Mouse (Mus musculus) kidney, postnatal 0 days (tissue): ENCODE data around the gene Selplg. TPM values are rescaled to one million over a fixed set of nuclear protein-coding genes. Genes with fewer than 3 reads are reported as not detected.

Experiments used
- ATAC-seq: fragments of 200-750 bp; cut with Nextera tagmentation; replicated peaks from 2 replicates; pipeline ENCODE4 v1.8.0; 2017; ENCODE audit warnings: low read depth, moderate number of reproducible peaks, moderate TSS enrichment, moderate library complexity; ENCODE audit not compliant: low FRiP score
- DNase-seq: peaks from one replicate; pipeline ENCODE4 v3.0.0-alpha.2; 2016; ENCODE audit warnings: low spot score
- H3K27ac ChIP-seq: fragments of 300-500 bp; sonication (generic); 2 replicates; pipeline ENCODE4 v1.5.1; 2014; ENCODE audit warnings: mild to moderate bottlenecking
- H3K27me3 ChIP-seq: fragments of 300-500 bp; sonication (generic); 2 replicates; pipeline ENCODE4 v1.6.1; 2014; ENCODE audit warnings: low read length, mixed read lengths; ENCODE audit not compliant: insufficient read depth
- H3K36me3 ChIP-seq: fragments of 300-500 bp; sonication (generic); 2 replicates; pipeline ENCODE4 v1.6.1; 2014; ENCODE audit warnings: low read length, mixed read lengths; ENCODE audit not compliant: insufficient read depth
- H3K4me1 ChIP-seq: fragments of 300-500 bp; sonication (generic); replicated peaks from 2 replicates; pipeline ENCODE4 v1.6.1; 2014; ENCODE audit warnings: antibody characterized with exemption, low read length, mixed read lengths; ENCODE audit not compliant: insufficient read depth
- H3K4me2 ChIP-seq: fragments of 300-500 bp; sonication (generic); 2 replicates; pipeline ENCODE4 v1.6.1; 2014; ENCODE audit warnings: mild to moderate bottlenecking, low read length, moderate library complexity, mixed read lengths
- H3K4me3 ChIP-seq: fragments of 300-500 bp; sonication (generic); replicated peaks from 2 replicates; pipeline ENCODE4 v1.5.1; 2014; ENCODE audit warnings: low read depth, low read length
- H3K9ac ChIP-seq: fragments of 300-500 bp; sonication (generic); 2 replicates; pipeline ENCODE4 v1.6.1; 2014; ENCODE audit warnings: low read depth, low read length
- H3K9me3 ChIP-seq: fragments of 300-500 bp; sonication (generic); replicated peaks from 2 replicates; pipeline ENCODE4 v1.6.1; 2016; ENCODE audit warnings: low read length, inconsistent platforms, mixed read lengths
- CTCF ChIP-seq: IDR thresholded peaks from 2 replicates; pipeline ENCODE4 v1.5.1; 2016; ENCODE audit warnings: antibody characterized with exemption, low read depth, mild to moderate bottlenecking, moderate library complexity
- WGBS: fragments of 180-500 bp; shearing (Covaris S2); extraction: QIAGEN DNeasy Blood & Tissue Kit; methylation state at CpG from one replicate; pipeline ENCODE4 v1.1.7; 2014; 5-methylcytosine and 5-hydroxymethylcytosine counted together
- polyA plus RNA-seq: library from polyadenylated mRNA; unstranded; fragments of >200 nt; fragmentation: Nextera tagmentation; extraction: Ambion mirVana; gene quantifications from 2 replicates; pipeline ENCODE4 v1.2.1, GENCODE M21; 2015

Gene Selplg
- polyA plus RNA-seq, 1 experiment from 2014 or later = 2.4 TPM

GRCm38 (mm10) chr5:113850680-113851230, 18.3 kb upstream of the Selplg start:
- no peaks in the 10 kb centered on the region for H3K9me3 ChIP-seq
- peaks cover 27% of the 10 kb centered on the region; the same call in 1 of the 2 replicates for H3K36me3 ChIP-seq
- ATAC-seq (no peak), DNase-seq (no peak)
- no peak overlapping the region for H3K4me2 ChIP-seq
- H3K4me3 ChIP-seq = no peak overlapping the region
- H3K27me3 ChIP-seq = no peaks in the 10 kb centered on the region
- 69% methylated on average over 8 of the region's 8 CpGs for WGBS
- H3K9ac ChIP-seq = no peak overlapping the region
- H3K4me1 ChIP-seq = no peaks in the 10 kb centered on the region
- TF ChIP-seq CTCF = no peak
- no peak overlapping the region for H3K27ac ChIP-seq

DNA sequence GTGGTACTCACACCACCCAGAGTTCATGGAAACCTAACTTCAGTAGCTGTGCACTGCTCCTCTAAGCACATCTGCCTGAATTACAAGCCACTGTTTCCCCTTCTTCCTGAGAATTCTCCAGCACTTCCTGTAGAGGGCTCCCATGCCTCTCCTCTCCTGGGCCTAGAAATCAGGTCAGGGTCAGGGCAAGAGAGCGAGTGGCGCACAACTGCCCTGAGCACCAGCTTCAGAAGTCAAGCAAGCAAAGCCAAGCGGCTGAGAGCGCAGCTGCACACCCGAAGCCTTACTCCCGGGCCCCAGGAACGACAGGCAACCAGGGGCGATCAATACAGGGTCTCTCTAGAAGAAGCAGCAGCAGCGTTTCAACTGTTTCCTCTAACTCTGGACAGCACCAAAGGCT, 15.2 kb upstream of the Selplg start:
- no peaks in the 10 kb centered on the region for H3K9me3 ChIP-seq
- 0 out of 2 replicates have a peak, but pooled peaks have one; percentile 3 for TF ChIP-seq CTCF
- no peak overlapping the region for H3K27ac ChIP-seq
- DNase-seq = no peak
- no peak for ATAC-seq
- no peaks in the 10 kb centered on the region for H3K4me1 ChIP-seq
- no peaks in the 10 kb centered on the region for H3K27me3 ChIP-seq
- no peak overlapping the region for H3K9ac ChIP-seq
- WGBS = 82% methylated on average over 9 of the region's 9 CpGs
- no peak overlapping the region for H3K4me2 ChIP-seq
- H3K4me3 ChIP-seq = no peak overlapping the region
- H3K36me3 ChIP-seq = peaks cover 47% of the 10 kb centered on the region

DNA sequence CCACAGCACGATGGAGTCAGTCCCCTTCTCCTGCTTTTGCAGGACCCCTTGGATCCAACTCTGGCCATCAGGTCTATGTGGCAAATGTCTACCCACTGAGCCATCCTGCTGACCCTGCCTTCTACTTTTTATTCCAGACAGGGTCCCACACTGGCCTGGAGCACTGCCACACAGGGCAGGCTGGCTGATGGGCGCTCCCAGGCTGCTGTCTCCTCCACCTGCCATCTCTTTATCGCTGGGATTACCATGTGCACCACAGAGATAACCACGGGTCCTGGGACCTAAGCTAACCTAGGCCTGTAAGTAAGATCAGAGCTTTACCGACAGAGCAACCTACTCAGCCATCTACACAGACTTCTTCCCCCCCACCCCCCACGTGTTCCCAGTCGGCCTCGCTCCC, 14.2 kb upstream of the Selplg start:
- H3K4me1 ChIP-seq = no peaks in the 10 kb centered on the region
- H3K9ac ChIP-seq = no peak overlapping the region
- no peak overlapping the region for H3K4me3 ChIP-seq
- H3K4me2 ChIP-seq = no peak overlapping the region
- no peak for DNase-seq
- H3K36me3 ChIP-seq = peaks cover 50% of the 10 kb centered on the region
- no peak for ATAC-seq
- WGBS = 96% methylated on average over 8 of the region's 8 CpGs
- H3K27ac ChIP-seq = no peak overlapping the region
- no peaks in the 10 kb centered on the region for H3K27me3 ChIP-seq
- no peaks in the 10 kb centered on the region for H3K9me3 ChIP-seq
- no peak for TF ChIP-seq CTCF

GRCm38 (mm10) chr5:113845627-113846026, 13.2 kb upstream of the Selplg start:
- TF ChIP-seq CTCF = no peak
- no peak for DNase-seq
- no peak for ATAC-seq
- H3K9me3 ChIP-seq = no peaks in the 10 kb centered on the region
- H3K4me1 ChIP-seq = no peaks in the 10 kb centered on the region
- H3K4me2 ChIP-seq = no peak overlapping the region
- no peak overlapping the region for H3K4me3 ChIP-seq
- 87% methylated on average over 8 of the region's 8 CpGs for WGBS
- no peak overlapping the region for H3K27ac ChIP-seq
- no peak overlapping the region for H3K9ac ChIP-seq
- no peaks in the 10 kb centered on the region for H3K27me3 ChIP-seq
- peaks cover 49% of the 10 kb centered on the region for H3K36me3 ChIP-seq

DNA sequence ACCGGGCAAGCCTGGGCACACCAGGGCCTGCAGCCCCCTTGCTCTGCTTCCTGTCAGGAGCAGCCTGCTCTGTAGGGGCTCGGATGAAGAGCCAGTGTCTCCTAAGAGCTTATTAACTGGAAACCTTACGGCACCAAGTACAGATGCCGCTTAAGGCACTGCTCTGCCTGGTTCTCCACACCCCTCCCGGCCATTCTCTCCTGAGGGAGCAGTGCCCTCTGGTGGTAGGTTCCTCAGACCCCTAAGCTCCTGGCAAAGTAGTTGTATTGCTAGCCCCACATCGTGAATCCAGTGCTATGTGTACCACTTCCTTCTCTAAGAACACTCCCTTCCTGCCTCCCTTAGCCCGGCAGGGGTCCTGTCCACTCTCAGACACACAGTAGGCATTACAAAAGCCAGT, 12.3 kb upstream of the Selplg start:
- Histone ChIP-seq H3K4me2 (no peak overlapping the region), H3K27ac (no peak overlapping the region), H3K4me3 (no peak overlapping the region), H3K9ac (no peak overlapping the region), H3K4me1 (no peaks in the 10 kb centered on the region), H3K36me3 (peaks cover 43% of the 10 kb centered on the region), H3K27me3 (no peaks in the 10 kb centered on the region), H3K9me3 (no peaks in the 10 kb centered on the region)
- ATAC-seq (no peak), DNase-seq (peak; percentile 67)
- 60% methylated on average over 7 of the region's 7 CpGs for WGBS
- TF ChIP-seq CTCF = peak; percentile 75

DNA sequence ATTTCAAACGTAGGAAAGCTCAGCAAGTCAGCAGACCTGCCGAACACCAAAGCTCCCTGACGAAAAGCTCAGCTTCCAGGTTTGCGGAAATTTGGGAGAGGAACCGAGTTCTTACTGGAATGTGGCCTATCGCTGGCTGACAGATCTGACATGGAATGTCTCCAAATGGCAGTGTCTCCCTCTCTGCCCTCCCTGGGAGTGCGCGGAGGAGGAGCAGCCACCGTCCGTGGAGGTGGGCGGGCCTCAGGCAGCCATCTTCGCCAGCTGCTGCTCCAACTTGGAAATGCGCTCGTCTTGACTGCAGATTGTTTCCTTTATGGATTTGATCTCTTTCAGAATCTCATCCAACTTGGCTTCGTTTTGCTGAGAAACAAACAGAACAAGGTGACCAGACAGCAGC, 11.7 kb upstream of the Selplg start:
- H3K36me3 ChIP-seq = peaks cover 42% of the 10 kb centered on the region
- 79% methylated on average over 15 of the region's 15 CpGs for WGBS

GRCm38 (mm10) chr5:113842906-113843305, 10.5 kb upstream of the Selplg start:
- no peak for TF ChIP-seq CTCF
- peaks cover 42% of the 10 kb centered on the region for H3K36me3 ChIP-seq

More for the DNA sequence above, 11.7 kb upstream of the Selplg start:
- ATAC-seq = no peak
- no peak for TF ChIP-seq CTCF
- Histone ChIP-seq H3K9ac (no peak overlapping the region), H3K4me2 (no peak overlapping the region), H3K27ac (no peak overlapping the region), H3K4me3 (no peak overlapping the region), H3K9me3 (no peaks in the 10 kb centered on the region), H3K4me1 (no peaks in the 10 kb centered on the region), H3K27me3 (no peaks in the 10 kb centered on the region)
- DNase-seq = no peak

More at GRCm38 (mm10) chr5:113842906-113843305, 10.5 kb upstream of the Selplg start:
- DNase-seq = no peak
- ATAC-seq = no peak
- no peaks in the 10 kb centered on the region for H3K4me1 ChIP-seq
- no peak overlapping the region for H3K4me2 ChIP-seq
- 91% methylated on average over 9 of the region's 9 CpGs for WGBS
- no peak overlapping the region for H3K9ac ChIP-seq
- no peak overlapping the region for H3K27ac ChIP-seq
- H3K4me3 ChIP-seq = no peak overlapping the region
- no peaks in the 10 kb centered on the region for H3K27me3 ChIP-seq
- H3K9me3 ChIP-seq = no peaks in the 10 kb centered on the region
